Mouse (Mus musculus): ENCODE measurements at regions not wholly inside any gene's neighbourhood (a gene's known extent, or its start where the extent isn't known, plus 50 kb on each side); places are given as distances from the start of the nearest gene placed in this dataset.
"Not testable (repeated sequence)": the region's sequence is repeated elsewhere in the genome, so short reads cannot be mapped to it uniquely, and the experiment has no call there.

GRCm38 (mm10) chr10:6182400-6182799, 260.2 kb upstream of the Rgs17 start:
- Histone ChIP-seq H3K27me3 (replicated peaks) (no peaks in the 10 kb centered on the region), H3K36me3 (replicated peaks) (no peaks in the 10 kb centered on the region), H3K4me3 (no peak overlapping the region), H3K9me3 (no peaks in the 10 kb centered on the region), H3K4me2 (no peak overlapping the region), H3K4me1 (no peaks in the 10 kb centered on the region), H3K27ac (no peak overlapping the region), H3K9ac (no peak overlapping the region)
- 90% methylated on average over 5 of the region's 5 CpGs for WGBS
- ATAC-seq (replicated peaks) = no peak

GRCm38 (mm10) chr10:6164311-6164710, 242.1 kb upstream of the Rgs17 start:
- not testable (repeated sequence) for H3K4me3 ChIP-seq; H3K9ac ChIP-seq; H3K27me3 ChIP-seq (replicated peaks); H3K4me1 ChIP-seq; H3K4me2 ChIP-seq; ATAC-seq (replicated peaks); H3K9me3 ChIP-seq; H3K36me3 ChIP-seq (replicated peaks); H3K27ac ChIP-seq
- 7% methylated on average over 1 of the region's 1 CpGs for WGBS

- 48% methylated on average over 6 of the region's 6 CpGs for WGBS
- Histone ChIP-seq H3K4me1 (no peaks in the 10 kb centered on the region), H3K27me3 (replicated peaks) (no peaks in the 10 kb centered on the region), H3K9ac (no peak overlapping the region), H3K36me3 (replicated peaks) (no peaks in the 10 kb centered on the region), H3K9me3 (no peaks in the 10 kb centered on the region), H3K27ac (no peak overlapping the region), H3K4me3 (no peak overlapping the region), H3K4me2 (no peak overlapping the region)
- ATAC-seq (replicated peaks) = peak; percentile 37
Measured at GRCm38 (mm10) chr10:6156941-6157340, 234.7 kb upstream of the Rgs17 start.

- no peak overlapping the region for H3K4me3 ChIP-seq
Measured at GRCm38 (mm10) chr10:6134091-6134490, 211.9 kb upstream of the Rgs17 start.

GRCm38 (mm10) chr10:6124423-6124822, 202.2 kb upstream of the Rgs17 start:
- not testable (repeated sequence) for H3K4me2 ChIP-seq; H3K9me3 ChIP-seq; H3K27ac ChIP-seq; ATAC-seq (replicated peaks); H3K27me3 ChIP-seq (replicated peaks); H3K4me1 ChIP-seq; H3K36me3 ChIP-seq (replicated peaks); H3K4me3 ChIP-seq; H3K9ac ChIP-seq

More at GRCm38 (mm10) chr10:6134091-6134490, 211.9 kb upstream of the Rgs17 start:
- H3K4me1 ChIP-seq = no peaks in the 10 kb centered on the region
- H3K9me3 ChIP-seq = no peaks in the 10 kb centered on the region
- no peaks in the 10 kb centered on the region for H3K36me3 ChIP-seq (replicated peaks)
- no peak overlapping the region for H3K27ac ChIP-seq
- H3K4me2 ChIP-seq = no peak overlapping the region
- no peak overlapping the region for H3K9ac ChIP-seq
- no peaks in the 10 kb centered on the region for H3K27me3 ChIP-seq (replicated peaks)
- ATAC-seq (replicated peaks) = no peak

- H3K9ac ChIP-seq = no peak overlapping the region
- no peaks in the 10 kb centered on the region for H3K27me3 ChIP-seq (replicated peaks)
- no peaks in the 10 kb centered on the region for H3K9me3 ChIP-seq
- 67% methylated on average over 7 of the region's 7 CpGs for WGBS
- no peak overlapping the region for H3K27ac ChIP-seq
- no peaks in the 10 kb centered on the region for H3K36me3 ChIP-seq (replicated peaks)
- H3K4me3 ChIP-seq = no peak overlapping the region
- H3K4me2 ChIP-seq = no peak overlapping the region
- no peaks in the 10 kb centered on the region for H3K4me1 ChIP-seq
- peak; percentile 90 for ATAC-seq (replicated peaks)
Measured at GRCm38 (mm10) chr10:6114883-6115622, 192.9 kb upstream of the Rgs17 start.

All from midbrain, embryonic 15.5 days (tissue).